Mouse (Mus musculus) heart, adult 11 months (tissue): ENCODE results near the gene Etl4.

ENCODE experiments used
- DNase-seq: peaks from one replicate; pipeline ENCODE4 v3.0.0; 2022

Etl4 gene

DNA sequence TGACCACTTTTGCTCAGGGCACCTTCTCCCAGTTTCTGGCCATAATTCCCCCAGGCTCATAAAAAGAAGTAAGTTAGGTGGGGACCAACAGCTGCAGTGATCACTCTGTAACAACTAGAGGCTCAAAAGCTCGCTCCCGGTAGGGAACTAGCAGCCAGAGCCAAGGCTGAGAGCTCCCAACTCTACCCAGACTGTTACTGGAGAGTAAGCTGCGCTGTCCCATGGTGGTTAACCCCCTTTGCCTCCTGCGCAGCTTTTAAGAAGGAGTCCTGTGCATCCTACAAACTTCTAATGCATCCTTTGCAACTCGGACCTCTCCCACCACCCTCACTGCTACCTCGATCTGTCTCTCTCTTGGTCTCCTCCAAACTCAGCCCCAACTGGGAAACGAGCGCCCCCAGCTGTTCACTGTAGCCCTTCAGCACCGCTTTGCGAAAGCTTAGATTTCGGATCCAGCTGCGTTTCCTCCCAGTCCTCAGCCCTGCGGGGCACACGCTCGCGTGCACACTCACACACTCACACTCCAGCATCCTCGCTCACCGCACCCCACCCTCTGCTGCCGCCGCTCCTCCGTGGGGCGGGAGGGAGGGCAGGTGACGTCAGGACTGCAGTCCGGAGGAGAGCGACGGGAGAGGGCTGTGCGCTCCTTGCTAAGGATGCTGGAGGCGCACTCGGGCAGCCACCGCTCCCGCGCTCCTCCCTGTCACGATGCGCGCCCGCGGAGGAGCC is at the start of gene Etl4:
Etl4 (plus strand) TSS at position 610 of the 729 bp plus-strand sequence.
- peak; percentile 89 for DNase-seq

DNA sequence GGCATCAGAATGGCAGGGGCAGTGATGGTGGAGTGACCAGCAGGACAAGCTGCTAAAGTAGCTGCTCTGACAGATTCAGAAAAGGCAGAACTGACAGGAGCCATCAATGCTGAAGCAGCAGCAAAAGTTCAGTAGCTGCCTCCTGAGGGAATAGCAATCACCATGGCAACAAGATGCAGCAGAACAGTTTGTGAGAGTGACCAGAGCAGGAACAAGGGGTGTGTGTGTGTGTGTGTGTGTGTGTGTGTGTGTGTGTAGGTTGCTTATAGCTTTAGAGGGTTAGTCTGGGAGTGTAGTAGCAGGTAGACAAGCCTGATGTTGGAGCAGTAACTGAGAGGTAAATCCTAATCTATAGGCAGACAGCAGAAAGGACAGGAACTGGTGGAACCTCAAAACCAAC is 40.4 kb upstream of the Etl4 start:
- DNase-seq: no peak

DNA sequence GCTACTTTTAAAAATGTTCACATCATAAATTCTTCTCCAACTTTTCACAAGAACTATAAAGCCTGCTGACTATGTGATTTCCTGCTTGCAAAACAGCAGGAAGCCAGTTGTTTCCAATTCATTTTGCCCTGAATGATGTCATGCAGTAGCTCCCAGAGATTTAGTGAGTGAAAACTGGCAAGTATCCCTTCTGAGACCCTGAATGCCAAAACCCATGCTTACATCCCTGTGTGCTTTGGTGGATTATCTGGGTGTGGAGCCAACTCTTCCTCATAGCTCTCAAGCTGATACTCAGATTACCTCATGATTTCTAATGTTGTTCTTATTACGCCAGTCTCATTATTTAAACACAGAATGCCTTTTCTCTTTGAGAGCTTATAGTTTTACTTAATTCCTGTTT is 37.7 kb upstream of the Etl4 start:
- DNase-seq: no peak

DNA sequence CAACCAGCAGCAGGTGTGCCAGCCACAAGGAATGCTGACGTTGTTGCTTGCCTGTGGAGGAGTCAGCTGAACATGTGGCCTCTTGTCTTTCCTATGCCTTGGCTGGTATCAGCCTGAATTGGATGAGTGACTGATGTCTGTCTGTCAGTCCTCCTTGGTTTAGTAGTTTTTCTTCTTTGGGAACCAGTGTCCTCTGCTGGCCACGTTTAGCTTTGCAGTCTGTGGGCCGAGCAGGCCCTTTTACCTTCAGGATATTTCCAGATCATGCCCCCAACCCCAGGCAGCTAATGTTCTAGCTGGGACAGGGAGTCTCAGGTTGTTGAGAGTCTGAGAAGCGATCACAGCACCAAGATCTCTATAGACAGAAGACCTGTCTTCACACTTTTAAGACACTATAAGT is 18.7 kb upstream of the Etl4 start:
- DNase-seq: no peak

DNA sequence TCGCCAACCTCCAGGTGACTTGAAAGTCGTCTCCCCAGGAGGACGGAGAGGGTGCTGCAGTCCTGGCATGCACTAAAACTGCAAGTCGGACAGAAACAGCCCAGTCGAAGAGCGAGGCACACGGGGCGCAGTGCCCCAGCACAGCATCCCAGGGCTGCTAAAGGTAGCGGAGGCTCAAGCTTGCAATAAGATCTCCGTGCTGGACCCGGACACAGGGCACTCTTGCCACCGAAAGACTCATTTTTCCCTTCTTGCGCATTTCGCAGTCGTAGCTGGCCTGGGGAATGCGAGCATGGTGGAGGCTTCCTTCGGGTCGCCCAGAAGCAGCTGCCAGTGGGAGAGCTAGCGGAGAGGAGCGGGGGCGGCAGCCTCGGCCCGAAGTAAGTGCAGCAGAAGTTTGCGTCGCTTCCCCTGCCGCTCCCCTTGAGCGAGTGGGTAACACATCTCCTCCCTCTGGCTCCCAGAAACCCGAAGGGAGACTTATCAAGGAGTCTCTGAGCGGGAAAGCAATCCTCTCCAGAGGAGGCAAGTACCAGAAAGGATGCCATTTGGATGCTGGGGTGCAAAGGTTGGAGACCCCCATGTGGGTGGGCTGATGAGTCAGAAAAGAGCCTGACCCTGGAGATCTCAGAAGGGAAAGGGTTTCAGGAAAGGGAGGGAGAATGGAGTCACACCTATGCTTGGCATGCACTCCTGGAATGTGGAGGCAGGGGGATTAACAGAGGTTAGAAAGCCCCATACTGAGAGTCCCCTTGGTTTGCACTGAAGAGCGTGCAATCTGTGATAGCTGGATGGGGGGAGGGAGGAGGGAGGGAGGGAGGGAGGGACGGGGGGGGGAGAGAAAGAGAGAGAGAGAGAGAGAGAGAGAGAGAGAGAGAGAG is 560 bp downstream of the Etl4 start:
- DNase-seq: no peak

GRCm38 (mm10) chr2:19910781-19911175 is 1.2 kb downstream of the Etl4 start:
- no peak for DNase-seq

- DNase-seq: no peak
Observed at GRCm38 (mm10) chr2:19919190-19919589, 9.6 kb downstream of the Etl4 start.

DNA sequence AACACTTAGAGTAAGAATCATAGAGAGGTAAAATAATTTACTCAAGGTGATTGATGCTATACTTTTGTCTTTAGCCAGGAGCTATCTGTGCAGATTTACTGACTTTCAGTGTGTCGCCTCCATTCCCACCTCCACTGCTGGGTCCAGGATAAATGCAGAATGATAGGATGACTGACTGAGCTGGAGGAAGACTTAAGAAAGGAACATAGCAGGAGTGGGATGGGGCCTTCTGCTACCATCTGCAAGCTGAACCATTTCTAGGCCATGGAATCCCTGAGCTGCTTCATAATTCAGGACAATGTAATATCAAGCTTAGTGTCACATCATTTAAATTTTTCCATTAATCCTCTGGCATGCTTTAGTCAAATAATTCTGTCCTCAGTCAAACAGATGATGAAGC is 20.4 kb downstream of the Etl4 start:
- no peak for DNase-seq

GRCm38 (mm10) chr2:19933836-19934235 is 24.3 kb downstream of the Etl4 start:
- DNase-seq: no peak

DNA sequence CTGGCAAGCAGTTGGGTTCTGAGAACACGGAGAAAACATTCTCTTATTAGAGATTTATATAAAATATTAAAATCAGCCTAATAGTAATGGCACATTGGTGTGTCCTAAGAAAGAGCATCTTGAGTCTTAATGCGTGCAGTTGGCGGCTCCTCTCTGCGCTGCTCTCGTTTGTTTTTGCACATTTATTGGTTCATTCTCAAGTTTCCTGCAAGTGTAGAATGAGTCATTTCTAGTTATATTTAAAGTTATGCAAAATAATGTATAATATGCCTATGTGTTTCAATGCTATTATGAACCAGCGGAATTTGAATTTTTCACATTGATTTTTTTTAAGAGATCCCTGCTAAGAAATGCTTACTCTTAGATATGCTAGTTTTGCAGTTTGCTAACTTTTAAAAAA is 35.6 kb downstream of the Etl4 start:
- DNase-seq: no peak

- DNase-seq: no peak
Observed at GRCm38 (mm10) chr2:19953028-19953427, 43.4 kb downstream of the Etl4 start.

- no peak for DNase-seq
Observed at GRCm38 (mm10) chr2:19966445-19966844, 56.9 kb downstream of the Etl4 start.

DNA sequence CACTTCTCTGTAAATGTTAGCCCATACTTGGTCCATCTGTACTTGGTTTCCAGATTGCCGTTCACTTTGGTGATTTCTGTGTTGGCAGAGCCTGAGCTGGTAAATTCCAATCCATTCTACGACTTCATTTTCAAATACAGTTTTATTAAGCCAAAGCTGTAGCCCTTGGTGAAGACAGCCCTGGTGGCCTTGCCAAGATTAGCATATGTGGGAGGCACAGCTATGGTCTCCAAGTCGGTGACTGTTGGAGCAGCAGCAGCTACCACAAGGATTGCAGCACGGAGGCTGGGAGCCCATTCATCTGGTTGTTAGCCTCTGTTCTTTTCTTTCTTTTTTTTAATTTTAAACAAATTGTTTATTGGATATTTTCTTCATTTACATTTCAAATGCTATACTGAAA is 128.1 kb downstream of the Etl4 start:
- no peak for DNase-seq

GRCm38 (mm10) chr2:20072377-20072776 is 162.8 kb downstream of the Etl4 start:
- no peak for DNase-seq

- no peak for DNase-seq
Observed at GRCm38 (mm10) chr2:20076118-20076796, 166.7 kb downstream of the Etl4 start.

GRCm38 (mm10) chr2:20084781-20085180 is 175.2 kb downstream of the Etl4 start:
- DNase-seq: no peak

DNA sequence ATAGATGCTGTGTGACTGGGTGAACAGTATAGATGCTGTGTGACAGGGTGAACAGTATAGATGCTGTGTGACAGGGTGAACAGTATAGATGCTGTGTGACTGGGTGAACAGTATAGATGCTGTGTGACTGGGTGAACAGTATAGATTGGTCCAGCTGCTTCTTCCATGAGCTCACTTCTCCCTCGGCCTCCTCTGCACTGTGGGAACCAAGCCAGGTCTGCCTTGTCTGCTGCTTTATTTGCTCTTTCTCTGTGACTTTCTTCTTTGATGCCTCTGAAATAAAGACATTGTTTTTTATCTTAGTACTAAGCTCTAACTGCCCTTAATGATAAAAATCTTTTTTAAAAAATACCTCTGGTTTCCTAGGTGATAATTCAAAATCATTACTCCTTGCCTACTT is 195.9 kb downstream of the Etl4 start:
- DNase-seq: no peak

DNA sequence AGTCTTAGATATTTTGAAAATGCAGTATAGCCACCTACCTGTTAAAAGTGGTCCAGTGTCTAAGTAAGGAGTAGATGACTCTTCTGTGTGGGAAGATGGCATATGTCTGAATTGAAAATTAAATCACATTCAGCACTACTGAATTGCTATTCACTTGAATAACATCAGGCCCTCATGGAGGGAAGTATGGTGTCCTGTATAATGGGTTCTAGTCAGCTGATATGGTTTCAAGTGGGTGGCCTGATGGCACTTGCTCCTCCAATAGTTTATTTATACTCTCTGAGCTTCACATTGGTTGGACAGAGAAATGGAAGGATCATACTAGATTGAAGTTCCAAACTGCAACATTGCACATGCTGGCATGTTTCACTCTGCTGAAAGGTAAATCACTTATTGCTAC is 202.1 kb downstream of the Etl4 start:
- DNase-seq: no peak

GRCm38 (mm10) chr2:20125914-20126313 is 216.3 kb downstream of the Etl4 start:
- no peak for DNase-seq

DNA sequence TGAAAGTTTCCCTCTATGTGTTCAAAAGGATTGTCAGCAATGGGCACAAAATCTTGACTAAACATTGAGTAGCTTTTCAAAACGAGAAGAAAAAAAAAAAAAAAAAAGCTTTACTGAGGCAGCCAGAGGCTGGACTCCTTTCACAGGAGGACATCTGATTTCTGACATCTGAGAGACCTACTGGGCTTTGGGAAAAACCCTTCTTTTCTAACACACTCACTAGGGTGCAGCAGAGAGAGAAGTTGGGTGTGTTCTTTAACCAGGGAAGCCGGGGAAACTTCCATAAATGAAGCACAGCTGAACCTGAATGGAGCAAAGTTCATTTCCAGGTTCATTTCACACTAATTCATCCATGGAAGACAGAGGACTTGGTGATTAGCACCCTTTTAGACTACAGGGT is 222.2 kb downstream of the Etl4 start:
- DNase-seq: no peak

- DNase-seq: no peak
Observed at GRCm38 (mm10) chr2:20138426-20138825, 228.8 kb downstream of the Etl4 start.

GRCm38 (mm10) chr2:20145368-20145767 is 235.8 kb downstream of the Etl4 start:
- peak; percentile 39 for DNase-seq

- DNase-seq: no peak
Observed at GRCm38 (mm10) chr2:20167073-20167472, 257.5 kb downstream of the Etl4 start.

DNA sequence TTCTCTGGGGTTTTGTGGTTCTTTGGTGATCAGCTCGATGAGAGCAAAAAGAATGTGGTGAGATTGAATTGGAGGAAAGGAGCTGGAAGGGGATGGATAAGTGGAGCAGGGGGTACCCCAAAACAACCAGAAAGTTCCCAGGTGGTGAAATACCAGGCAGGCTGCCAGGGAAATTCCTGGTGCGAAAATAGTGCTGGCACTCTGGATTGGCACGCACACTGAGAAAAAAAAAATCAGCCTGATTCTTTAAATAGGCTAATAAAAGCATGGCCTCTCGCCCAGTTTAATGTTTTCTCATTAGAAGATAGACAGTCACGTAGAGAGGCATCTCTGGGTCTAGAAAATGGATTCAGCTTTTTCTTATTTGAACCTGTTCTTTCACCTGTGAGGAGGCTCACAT is 258.0 kb downstream of the Etl4 start:
- DNase-seq: peak; percentile 95
